Mouse (Mus musculus): ENCODE results near the gene Gdpd1.
"Not testable (repeated sequence)": the region's sequence is repeated elsewhere in the genome, so short reads cannot be mapped to it uniquely, and the experiment has no call there.

The Gdpd1 gene

GRCm38 (mm10) chr11:87025351-87025750 is 48.5 kb downstream of the Gdpd1 start:
- peak; percentile 77 for DNase-seq

GRCm38 (mm10) chr11:87023240-87023639 is 50.6 kb downstream of the Gdpd1 start:
- DNase-seq, result not testable (repeated sequence)

DNA sequence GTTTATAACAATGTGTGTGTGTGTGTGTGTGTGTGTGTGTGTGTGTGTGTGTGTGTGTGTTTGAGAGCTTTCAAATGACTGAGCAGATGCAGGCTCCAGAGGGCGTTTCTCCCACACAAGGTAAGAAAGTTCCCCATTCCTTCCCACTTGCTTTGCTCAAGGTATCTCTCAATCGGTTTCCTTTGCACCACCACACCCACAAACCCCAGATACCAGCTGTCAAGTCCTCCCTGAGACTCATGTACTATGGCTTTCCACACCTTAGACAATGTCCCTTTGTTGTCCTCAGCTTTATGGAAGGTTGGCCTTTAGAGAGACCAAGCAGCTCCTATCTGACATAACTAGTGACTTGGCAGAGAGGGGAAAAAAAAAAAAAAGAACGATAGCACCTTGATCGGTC is 51.1 kb downstream of the Gdpd1 start:
- DNase-seq, result no peak

- no peak for DNase-seq
Measured at GRCm38 (mm10) chr11:87021551-87021950, 52.3 kb downstream of the Gdpd1 start.

GRCm38 (mm10) chr11:87020449-87020848 is 53.4 kb downstream of the Gdpd1 start:
- no peak for DNase-seq

DNA sequence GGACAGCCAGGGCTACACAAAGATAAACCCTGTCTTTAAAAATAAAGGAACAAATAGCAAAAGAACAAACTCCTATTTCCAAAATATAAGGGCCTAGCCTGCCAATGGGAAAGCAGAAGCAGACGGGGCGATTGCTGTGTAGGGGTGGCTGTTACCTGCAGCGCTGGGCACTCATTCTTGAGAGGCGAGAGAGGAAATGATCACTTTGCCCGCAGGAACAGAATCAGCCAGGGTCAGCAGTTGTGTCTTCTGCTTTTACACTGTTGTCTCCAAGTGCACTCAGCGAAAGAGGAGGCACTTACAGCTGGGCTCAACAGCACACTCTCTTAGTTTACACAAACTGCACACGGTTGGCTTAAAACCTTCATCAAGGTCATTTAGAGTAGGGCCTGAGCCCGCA is 54.4 kb downstream of the Gdpd1 start:
- no peak for DNase-seq

DNA sequence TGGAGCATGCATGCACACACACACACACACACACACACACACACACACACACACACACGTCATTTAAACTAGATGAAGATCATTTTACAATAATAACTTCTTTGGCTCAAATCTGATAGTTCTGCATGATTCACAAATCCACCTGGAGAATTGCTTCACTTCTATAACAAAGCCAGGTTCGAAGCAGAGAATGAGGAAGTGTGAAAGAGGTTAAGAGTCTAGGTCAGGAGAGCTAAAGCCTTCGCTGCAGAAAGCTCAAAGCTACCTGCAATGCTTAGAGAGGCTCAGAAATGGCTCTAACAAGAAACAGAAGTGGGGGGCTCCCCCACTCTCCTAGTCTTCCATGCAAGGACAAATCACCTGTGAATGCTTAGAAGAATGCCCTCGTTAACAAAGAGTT is 55.8 kb downstream of the Gdpd1 start:
- no peak for DNase-seq

GRCm38 (mm10) chr11:87015691-87016090 is 58.2 kb downstream of the Gdpd1 start:
- peak; percentile 75 for DNase-seq

DNA sequence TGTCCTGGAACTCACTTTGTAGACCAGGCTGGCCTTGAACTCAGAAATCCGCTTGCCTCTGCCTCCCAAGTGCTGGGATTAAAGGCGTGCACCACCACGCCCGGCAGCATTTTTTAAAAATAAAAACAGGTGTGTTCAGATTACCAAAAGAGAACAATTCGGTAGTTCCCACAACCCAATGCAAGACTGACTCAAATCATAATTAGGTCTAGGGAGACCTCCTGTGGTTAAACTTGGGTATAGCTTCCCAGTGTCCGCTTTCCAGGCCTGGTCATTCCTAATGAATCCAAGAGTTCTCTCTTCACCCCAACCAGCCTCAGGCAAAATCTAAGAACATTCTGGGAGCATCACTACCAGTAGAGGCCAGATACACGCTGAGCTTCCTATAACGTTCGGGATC is 63.4 kb downstream of the Gdpd1 start:
- DNase-seq, result peak; percentile 90

- no peak for DNase-seq
Measured at GRCm38 (mm10) chr11:87007371-87007770, 66.5 kb downstream of the Gdpd1 start.

DNA sequence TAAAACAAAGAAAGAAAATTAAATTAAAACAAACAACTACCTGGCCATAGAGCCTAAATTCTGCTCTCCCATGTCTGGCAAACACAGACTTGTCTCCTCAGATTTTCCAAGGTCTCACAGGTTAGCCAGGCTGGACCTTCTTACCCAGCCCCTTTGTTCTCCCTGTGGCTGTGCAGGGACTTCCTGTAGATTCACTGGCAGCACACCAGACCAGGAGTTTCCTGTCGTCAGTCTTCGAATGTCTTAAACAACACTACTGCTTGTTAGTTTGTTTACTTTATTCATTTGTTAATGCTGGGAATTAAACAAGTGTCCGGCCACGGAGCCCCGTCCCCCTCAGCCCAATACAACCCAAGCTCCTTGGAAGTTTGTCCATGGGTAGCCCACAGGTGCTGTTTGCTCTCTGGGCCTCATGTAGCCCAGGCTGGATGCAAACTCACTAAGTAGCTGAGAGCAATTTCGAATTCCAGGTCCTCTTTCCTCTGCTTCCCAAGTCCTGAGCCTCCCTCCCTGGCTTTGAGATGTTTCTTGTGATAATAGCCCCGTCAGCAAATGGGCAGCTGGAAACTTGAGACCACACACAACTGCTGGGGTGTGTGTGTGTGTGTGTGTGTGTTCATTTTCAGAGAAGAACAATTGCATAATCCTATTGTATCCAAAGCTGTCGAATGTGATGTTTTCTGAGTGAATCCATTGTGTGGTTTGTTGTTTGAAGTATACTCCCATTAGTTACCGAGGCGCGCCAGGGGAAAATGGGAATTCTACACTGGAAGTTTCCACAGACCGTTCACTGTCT is 68.7 kb downstream of the Gdpd1 start:
- peak; percentile 51 for DNase-seq

GRCm38 (mm10) chr11:87002078-87002829 is 71.6 kb downstream of the Gdpd1 start:
- peak; percentile 66 for DNase-seq

- no peak for DNase-seq
Measured at GRCm38 (mm10) chr11:87001217-87001616, 72.6 kb downstream of the Gdpd1 start.

DNA sequence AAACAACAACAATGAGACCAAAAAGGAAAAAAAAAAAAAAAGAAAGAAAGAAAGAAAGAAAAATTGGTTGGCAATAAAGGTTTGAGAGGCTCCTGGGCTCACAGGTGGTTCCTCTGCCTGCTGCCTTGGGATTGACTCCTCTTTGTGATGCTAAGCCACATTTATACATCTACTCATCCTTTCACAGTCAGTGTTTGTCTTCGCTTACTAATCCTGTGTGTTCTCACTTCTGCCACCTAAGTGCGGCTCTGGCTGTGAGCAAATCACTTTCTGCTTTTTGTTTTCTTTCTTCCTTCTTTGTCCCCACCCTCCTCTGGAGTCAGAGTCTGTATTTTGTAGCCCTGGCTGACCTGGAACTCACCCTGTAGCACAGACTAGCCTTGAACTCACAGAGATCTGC is 77.6 kb downstream of the Gdpd1 start:
- DNase-seq, result no peak

- DNase-seq, result peak; percentile 81
Measured at GRCm38 (mm10) chr11:86995625-86996221, 78.1 kb downstream of the Gdpd1 start.

DNA sequence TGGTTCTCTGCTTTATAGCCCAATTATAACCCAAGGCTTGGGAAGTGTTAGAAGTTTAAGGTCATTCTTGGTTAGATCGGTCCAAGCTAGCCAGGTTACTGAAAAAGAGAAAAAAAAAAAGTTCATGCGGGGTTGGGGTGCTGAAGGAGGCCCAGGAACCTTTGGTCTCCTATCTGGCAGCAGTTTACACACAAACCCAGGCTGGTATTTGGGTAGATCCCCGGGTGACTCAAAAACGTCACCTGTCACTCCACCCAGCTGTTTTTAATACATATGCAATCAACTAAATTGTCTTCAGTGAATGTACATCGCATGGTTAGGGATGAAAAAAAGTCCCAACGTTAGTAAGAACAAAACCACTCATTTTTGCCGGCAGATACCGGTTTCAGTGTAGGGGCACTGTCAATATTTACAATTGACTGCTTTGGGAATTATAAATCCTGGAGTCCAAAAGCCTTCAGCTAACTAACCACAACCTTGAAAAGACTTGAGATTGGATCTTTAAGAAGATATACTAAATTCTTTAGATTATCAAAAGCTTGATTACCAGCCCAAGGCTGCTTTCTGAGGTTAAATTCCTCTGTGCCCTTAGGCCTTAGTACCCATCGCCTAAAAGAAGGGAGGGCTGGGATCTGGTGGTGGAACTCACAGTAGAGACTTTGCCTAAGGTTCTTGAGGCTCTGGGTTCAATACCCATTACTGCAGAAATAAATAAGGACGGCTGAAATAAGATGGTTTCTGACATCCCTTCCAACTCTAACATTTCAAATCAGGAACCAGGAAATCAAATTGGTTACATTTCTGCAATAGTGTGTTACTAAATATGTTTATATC is 78.9 kb downstream of the Gdpd1 start:
- no peak for DNase-seq

DNA sequence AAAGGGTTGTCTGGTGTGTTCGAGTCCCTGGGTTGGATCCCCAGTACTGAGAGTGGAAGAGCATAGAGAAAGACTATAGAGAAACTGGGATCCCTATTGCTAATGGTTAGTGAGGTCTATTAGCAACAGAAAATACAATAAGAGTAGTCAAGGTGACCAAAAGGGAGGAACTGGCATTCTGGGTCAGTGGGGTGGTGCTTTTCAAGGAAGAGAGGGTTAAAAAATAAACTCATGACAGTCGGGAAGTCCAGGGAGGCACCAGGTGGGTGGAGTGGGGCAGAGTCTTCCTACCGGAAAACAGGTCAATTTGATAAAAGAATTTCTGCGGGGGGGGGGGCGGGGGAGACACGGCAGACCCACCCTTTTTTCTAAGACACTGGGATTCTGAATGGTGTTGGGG is 79.5 kb downstream of the Gdpd1 start:
- DNase-seq, result no peak

DNA sequence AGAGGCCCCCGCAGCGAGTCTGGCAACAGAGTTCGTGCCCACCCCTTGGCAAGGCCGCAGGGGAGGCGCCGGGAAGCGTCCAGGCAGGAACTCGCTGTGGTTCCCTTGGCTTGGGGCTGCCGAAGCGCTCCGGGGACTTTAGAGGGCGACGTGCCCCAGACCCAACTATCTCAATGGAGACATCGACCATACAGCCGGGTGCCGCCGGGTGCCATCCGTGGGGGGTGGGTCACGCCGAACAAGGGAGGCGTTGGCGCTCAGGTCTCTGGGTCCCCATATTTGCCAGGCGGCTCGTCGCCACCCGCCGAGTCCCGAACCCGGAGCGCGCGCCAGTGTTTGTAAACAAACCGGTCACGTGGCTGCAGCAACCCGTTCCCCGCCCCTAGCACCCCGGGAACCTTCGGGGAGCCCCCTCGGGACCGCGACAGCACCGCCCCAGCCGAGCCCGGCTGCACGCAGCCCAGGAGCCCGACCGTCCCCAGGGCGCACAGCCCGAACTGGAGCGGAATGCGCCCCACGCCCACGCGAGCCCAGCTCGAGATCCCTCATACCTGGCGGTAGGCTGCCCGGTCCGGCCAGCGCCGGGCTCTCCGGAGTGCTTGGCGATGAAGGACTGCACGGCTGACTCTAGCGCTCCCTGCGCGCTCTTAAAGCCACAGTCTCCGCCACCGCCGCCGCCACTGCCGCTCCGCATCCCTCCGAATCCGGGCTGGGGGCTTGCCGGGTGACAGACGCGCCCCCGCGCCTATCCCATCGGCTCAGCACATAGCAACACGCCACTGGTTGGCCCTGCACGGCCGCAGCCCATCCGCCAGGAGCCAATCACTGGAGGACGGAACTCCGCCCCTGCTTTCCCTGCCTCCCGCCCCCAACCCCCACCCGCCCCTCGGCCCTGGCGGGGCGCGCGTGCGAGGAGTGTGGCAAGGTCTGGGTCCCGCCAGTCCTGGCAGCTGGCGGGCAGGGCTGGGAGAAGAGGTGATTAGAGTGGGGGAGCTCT is 80.5 kb downstream of the Gdpd1 start, which contains the start of gene Ypel2:
Gene Ypel2 (minus strand): TSS at position 667 of the 997 bp plus-strand sequence.
- peak; percentile 97 for DNase-seq

- DNase-seq, result no peak
Measured at GRCm38 (mm10) chr11:86992461-86992988, 81.3 kb downstream of the Gdpd1 start.

- DNase-seq, result peak; percentile 46
Measured at GRCm38 (mm10) chr11:86991241-86991640, 82.6 kb downstream of the Gdpd1 start.

DNA sequence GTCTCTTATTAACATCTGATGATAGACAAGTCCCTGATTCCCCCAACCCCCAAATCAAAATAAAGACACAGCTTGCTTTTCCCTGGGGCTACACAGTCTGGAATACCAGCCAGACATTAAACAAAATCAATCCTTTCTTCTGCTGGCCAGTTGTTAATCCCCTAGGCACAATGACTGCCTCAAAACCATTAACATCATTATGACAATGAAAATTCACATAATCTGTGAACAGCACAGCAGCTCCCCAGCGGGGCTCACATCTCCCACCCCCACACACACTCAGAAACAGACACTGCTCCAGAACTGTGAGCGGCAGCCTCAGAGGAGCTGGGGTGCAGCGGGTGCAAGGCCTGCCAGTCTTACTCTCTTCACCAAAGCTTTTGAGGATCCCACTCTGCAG is 83.6 kb downstream of the Gdpd1 start:
- DNase-seq, result no peak
